Mouse (Mus musculus) testis, adult 2 months (tissue): ENCODE measurements around the gene Lin52.

ENCODE experiments used
- CTCF ChIP-seq: fragments of 200-500 bp; IDR thresholded peaks from 2 replicates; pipeline ENCODE4 v1.5.1; 2012; ENCODE audit warnings: low read depth, mild to moderate bottlenecking, inconsistent platforms, low read length, moderate library complexity; ENCODE audit not compliant: control insufficient read depth, insufficient read depth, insufficient replicate concordance
- POLR2A ChIP-seq: fragments of 200-500 bp; IDR thresholded peaks from 2 replicates; pipeline ENCODE4 v1.6.1; 2012; ENCODE audit warnings: low read depth, mild to moderate bottlenecking, inconsistent platforms, low read length, moderate library complexity; ENCODE audit not compliant: control insufficient read depth

DNA sequence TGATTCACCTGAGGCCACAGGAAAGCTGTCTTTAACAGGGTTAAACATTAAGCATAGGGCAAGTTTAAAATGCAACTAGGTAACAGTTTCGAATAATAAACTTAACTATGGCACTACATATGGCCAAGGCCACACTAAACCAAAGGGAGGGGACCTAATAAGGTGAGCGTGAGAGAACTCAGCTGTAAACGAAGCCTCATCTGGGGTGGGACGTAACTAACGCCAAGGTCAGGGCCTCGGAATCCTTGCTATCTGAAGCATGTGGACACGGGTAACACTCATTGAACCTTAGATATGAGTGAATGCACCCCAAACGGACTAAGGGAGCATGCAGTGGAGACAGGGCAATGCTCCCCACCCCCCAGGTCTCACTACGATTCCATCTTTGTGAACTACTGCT is 48.3 kb upstream of the Lin52 start:
- TF ChIP-seq CTCF (no peak), POLR2A (no peak)
